Mouse (Mus musculus) small intestine, adult 2 months (tissue): ENCODE measurements around the gene Ush1g.
A peak's percentile ranks its signal among the peaks of the same experiment; 100 is the strongest.

Experiments used
- CTCF ChIP-seq: fragments of 200-500 bp; IDR thresholded peaks from 2 replicates; pipeline ENCODE4 v1.5.1; 2012; ENCODE audit warnings: low read depth, mild to moderate bottlenecking, control low read depth, inconsistent platforms, low read length, moderate library complexity, mixed read lengths; ENCODE audit not compliant: insufficient replicate concordance, insufficient read length; ENCODE audit errors: extremely low read depth
- POLR2A ChIP-seq: fragments of 200-500 bp; IDR thresholded peaks from 2 replicates; pipeline ENCODE4 v1.6.1; 2012; ENCODE audit warnings: low read depth, mild to moderate bottlenecking, control low read depth, inconsistent platforms, low read length, moderate library complexity

GRCm38 (mm10) chr11:115321906-115322693 lies at the start of gene Ush1g:
- TF ChIP-seq CTCF = peak; percentile 82
- no peak for TF ChIP-seq POLR2A
